Mouse (Mus musculus) liver, embryonic 12.5 days (tissue): ENCODE measurements around the gene Aknad1. TPM values are rescaled to one million over a fixed set of nuclear protein-coding genes. Genes with fewer than 3 reads are reported as not detected.

Source experiments
- ATAC-seq: fragments of 200-750 bp; cut with Nextera tagmentation; 2 replicates; pipeline ENCODE4 v1.8.0; 2017; ENCODE audit warnings: moderate number of reproducible peaks, mild to moderate bottlenecking, moderate library complexity
- H3K27ac ChIP-seq: fragments of 300-500 bp; sonication (generic); 2 replicates; pipeline ENCODE4 v1.5.1; 2016; ENCODE audit warnings: mild to moderate bottlenecking
- H3K27me3 ChIP-seq: fragments of 300-500 bp; sonication (generic); replicated peaks from 2 replicates; pipeline ENCODE4 v1.6.1; 2016; ENCODE audit warnings: mild to moderate bottlenecking, moderate library complexity
- H3K36me3 ChIP-seq: fragments of 300-500 bp; sonication (generic); 2 replicates; pipeline ENCODE4 v1.6.1; 2016; ENCODE audit warnings: mild to moderate bottlenecking, moderate library complexity
- H3K4me1 ChIP-seq: fragments of 300-500 bp; sonication (generic); 2 replicates; pipeline ENCODE4 v1.6.1; 2016
- H3K4me2 ChIP-seq: fragments of 300-500 bp; sonication (generic); 2 replicates; pipeline ENCODE4 v1.6.1; 2016; ENCODE audit warnings: mild to moderate bottlenecking, moderate library complexity
- H3K4me3 ChIP-seq: fragments of 300-500 bp; sonication (generic); 2 replicates; pipeline ENCODE4 v1.5.1; 2016; ENCODE audit warnings: mild to moderate bottlenecking, moderate library complexity
- H3K9ac ChIP-seq: fragments of 300-500 bp; sonication (generic); 2 replicates; pipeline ENCODE4 v1.6.1; 2016; ENCODE audit warnings: mild to moderate bottlenecking, moderate library complexity
- H3K9me3 ChIP-seq: fragments of 300-500 bp; sonication (generic); replicated peaks from 2 replicates; pipeline ENCODE4 v1.6.1; 2016; ENCODE audit warnings: mild to moderate bottlenecking, moderate library complexity
- WGBS: fragments of 180-500 bp; shearing (Covaris S2); methylation state at CpG from one replicate; pipeline ENCODE4 v1.1.7; 2016; ENCODE audit not compliant: insufficient replicate concordance; 5-methylcytosine and 5-hydroxymethylcytosine counted together
- polyA plus RNA-seq: library from polyadenylated mRNA; unstranded; fragments of >200 nt; fragmentation: Nextera tagmentation; extraction: Ambion mirVana; gene quantifications from 2 replicates; pipeline ENCODE4 v1.2.1, GENCODE M21; 2016

Gene Aknad1
- polyA plus RNA-seq, 1 experiment from 2014 or later, result 0.37 TPM

- Histone ChIP-seq H3K27me3 (peaks cover 14% of the 10 kb centered on the region), H3K36me3 (no peaks in the 10 kb centered on the region), H3K9me3 (no peaks in the 10 kb centered on the region), H3K27ac (no peak overlapping the region), H3K4me2 (no peak overlapping the region), H3K4me3 (no peak overlapping the region), H3K9ac (no peak overlapping the region), H3K4me1 (0 out of 2 replicates have a peak, but pooled peaks cover 4% of the 10 kb centered on the region)
- WGBS, result 52% methylated on average over 6 of the region's 6 CpGs
- peak; percentile 60 for ATAC-seq
Measured at GRCm38 (mm10) chr3:108770725-108771368, 31.4 kb downstream of the Aknad1 start.

- Histone ChIP-seq H3K4me1 (0 out of 2 replicates have a peak, but pooled peaks cover 4% of the 10 kb centered on the region), H3K36me3 (no peaks in the 10 kb centered on the region), H3K9ac (no peak overlapping the region), H3K4me3 (no peak overlapping the region), H3K9me3 (no peaks in the 10 kb centered on the region), H3K27ac (no peak overlapping the region), H3K4me2 (no peak overlapping the region), H3K27me3 (peaks cover 14% of the 10 kb centered on the region)
- ATAC-seq, result no peak
- WGBS, result 75% methylated on average over 13 of the region's 13 CpGs
Measured at GRCm38 (mm10) chr3:108772211-108772610, 32.8 kb downstream of the Aknad1 start.

- H3K9ac ChIP-seq, result no peak overlapping the region
- no peak overlapping the region for H3K4me3 ChIP-seq
- WGBS, result 79% methylated on average over 3 of the region's 3 CpGs
- ATAC-seq, result no peak
- H3K36me3 ChIP-seq, result no peaks in the 10 kb centered on the region
- H3K4me2 ChIP-seq, result no peak overlapping the region
- no peaks in the 10 kb centered on the region for H3K9me3 ChIP-seq
- H3K4me1 ChIP-seq, result 0 out of 2 replicates have a peak, but pooled peaks cover 4% of the 10 kb centered on the region
- no peak overlapping the region for H3K27ac ChIP-seq
- H3K27me3 ChIP-seq, result peaks cover 14% of the 10 kb centered on the region
Measured at GRCm38 (mm10) chr3:108772811-108773210, 33.4 kb downstream of the Aknad1 start.

GRCm38 (mm10) chr3:108778761-108779540 is 39.5 kb downstream of the Aknad1 start:
- Histone ChIP-seq H3K4me1 (0 out of 2 replicates have a peak, but pooled peaks cover 4% of the 10 kb centered on the region), H3K9me3 (no peaks in the 10 kb centered on the region), H3K36me3 (no peaks in the 10 kb centered on the region), H3K9ac (no peak overlapping the region), H3K27me3 (peaks cover 7% of the 10 kb centered on the region), H3K4me3 (no peak overlapping the region), H3K27ac (no peak overlapping the region), H3K4me2 (no peak overlapping the region)
- no peak for ATAC-seq
- 57% methylated on average over 4 of the region's 4 CpGs for WGBS

- no peak overlapping the region for H3K4me3 ChIP-seq
- H3K36me3 ChIP-seq, result no peaks in the 10 kb centered on the region
- H3K4me2 ChIP-seq, result no peak overlapping the region
- H3K27me3 ChIP-seq, result no peaks in the 10 kb centered on the region; the same call in 1 of the 2 replicates
- H3K9ac ChIP-seq, result no peak overlapping the region
- H3K9me3 ChIP-seq, result no peaks in the 10 kb centered on the region
- no peak for ATAC-seq
- H3K27ac ChIP-seq, result no peak overlapping the region
- H3K4me1 ChIP-seq, result no peaks in the 10 kb centered on the region
- 61% methylated on average over 10 of the region's 10 CpGs for whole genome bisulfite sequencing
Measured at GRCm38 (mm10) chr3:108781238-108781883, 41.9 kb downstream of the Aknad1 start.

GRCm38 (mm10) chr3:108781884-108782270 is 42.4 kb downstream of the Aknad1 start:
- H3K27me3 ChIP-seq, result no peaks in the 10 kb centered on the region; the same call in 1 of the 2 replicates
- no peak overlapping the region for H3K4me3 ChIP-seq
- ATAC-seq, result no peak
- no peak overlapping the region for H3K9ac ChIP-seq
- H3K36me3 ChIP-seq, result no peaks in the 10 kb centered on the region
- no peaks in the 10 kb centered on the region for H3K4me1 ChIP-seq
- H3K9me3 ChIP-seq, result no peaks in the 10 kb centered on the region
- H3K4me2 ChIP-seq, result no peak overlapping the region
- H3K27ac ChIP-seq, result no peak overlapping the region
- 68% methylated on average over 5 of the region's 5 CpGs for WGBS

- H3K4me3 ChIP-seq, result no peak overlapping the region
- no peaks in the 10 kb centered on the region for H3K36me3 ChIP-seq
- H3K9me3 ChIP-seq, result no peaks in the 10 kb centered on the region
- ATAC-seq, result no peak
- no peaks in the 10 kb centered on the region; the same call in 1 of the 2 replicates for H3K27me3 ChIP-seq
- 65% methylated on average over 6 of the region's 6 CpGs for WGBS
- H3K9ac ChIP-seq, result no peak overlapping the region
- H3K4me1 ChIP-seq, result no peaks in the 10 kb centered on the region
- no peak overlapping the region for H3K4me2 ChIP-seq
- H3K27ac ChIP-seq, result no peak overlapping the region
Measured at GRCm38 (mm10) chr3:108782364-108782895, 43.0 kb downstream of the Aknad1 start.

GRCm38 (mm10) chr3:108786520-108786919 is 47.1 kb downstream of the Aknad1 start:
- Histone ChIP-seq H3K4me3 (no peak overlapping the region), H3K4me2 (no peak overlapping the region), H3K9me3 (no peaks in the 10 kb centered on the region), H3K27ac (no peak overlapping the region), H3K4me1 (peaks cover 3% of the 10 kb centered on the region; the same call in 1 of the 2 replicates), H3K36me3 (no peaks in the 10 kb centered on the region), H3K9ac (no peak overlapping the region), H3K27me3 (no peaks in the 10 kb centered on the region)
- no peak for ATAC-seq
- WGBS, result 58% methylated on average over 6 of the region's 6 CpGs

- Histone ChIP-seq H3K36me3 (peaks cover 10% of the 10 kb centered on the region), H3K27me3 (no peaks in the 10 kb centered on the region), H3K9me3 (no peaks in the 10 kb centered on the region), H3K4me3 (no peak overlapping the region), H3K27ac (no peak overlapping the region), H3K9ac (no peak overlapping the region), H3K4me1 (peaks cover 3% of the 10 kb centered on the region; the same call in 1 of the 2 replicates), H3K4me2 (no peak overlapping the region)
- 49% methylated on average over 12 of the region's 12 CpGs for WGBS
- ATAC-seq, result no peak
Measured at GRCm38 (mm10) chr3:108787754-108788454, 48.4 kb downstream of the Aknad1 start.

GRCm38 (mm10) chr3:108788455-108788794 is 49.0 kb downstream of the Aknad1 start:
- no peaks in the 10 kb centered on the region for H3K27me3 ChIP-seq
- no peak for ATAC-seq
- peaks cover 11% of the 10 kb centered on the region for H3K36me3 ChIP-seq
- H3K27ac ChIP-seq, result no peak overlapping the region
- H3K9me3 ChIP-seq, result no peaks in the 10 kb centered on the region
- 70% methylated on average over 4 of the region's 4 CpGs for WGBS
- no peak overlapping the region for H3K9ac ChIP-seq
- H3K4me1 ChIP-seq, result peaks cover 3% of the 10 kb centered on the region; the same call in 1 of the 2 replicates
- H3K4me2 ChIP-seq, result no peak overlapping the region
- no peak overlapping the region for H3K4me3 ChIP-seq

GRCm38 (mm10) chr3:108789299-108789698 is 49.8 kb downstream of the Aknad1 start:
- no peaks in the 10 kb centered on the region for H3K9me3 ChIP-seq
- no peak overlapping the region for H3K4me3 ChIP-seq
- no peaks in the 10 kb centered on the region for H3K27me3 ChIP-seq
- ATAC-seq, result no peak
- H3K4me2 ChIP-seq, result no peak overlapping the region
- WGBS, result 81% methylated on average over 5 of the region's 5 CpGs
- H3K36me3 ChIP-seq, result peaks cover 20% of the 10 kb centered on the region
- no peak overlapping the region for H3K27ac ChIP-seq
- no peak overlapping the region for H3K9ac ChIP-seq
- H3K4me1 ChIP-seq, result peaks cover 3% of the 10 kb centered on the region; the same call in 1 of the 2 replicates
